Mouse (Mus musculus) testis, adult 2 months (tissue): Measurements from ENCODE around the gene Zc3h7b. TPM values are rescaled to one million over a fixed set of nuclear protein-coding genes. Genes with fewer than 3 reads are reported as not detected.

ENCODE experiments used
- H3K27ac ChIP-seq: fragments of 200-500 bp; 2 replicates; pipeline ENCODE4 v1.5.1; 2012; ENCODE audit warnings: low read depth, low read length; ENCODE audit not compliant: control insufficient read depth, insufficient read depth
- H3K27me3 ChIP-seq: fragments of 200-500 bp; 2 replicates; pipeline ENCODE4 v1.6.1; 2012; ENCODE audit warnings: mild to moderate bottlenecking, low read length, moderate library complexity; ENCODE audit not compliant: control insufficient read depth, insufficient read depth
- H3K36me3 ChIP-seq: fragments of 200-500 bp; 2 replicates; pipeline ENCODE4 v1.6.1; 2012; ENCODE audit warnings: mild to moderate bottlenecking, low read length; ENCODE audit not compliant: control insufficient read depth, insufficient read depth
- H3K4me1 ChIP-seq: fragments of 200-500 bp; 2 replicates; pipeline ENCODE4 v1.6.1; 2012; ENCODE audit warnings: low read length; ENCODE audit not compliant: control insufficient read depth, insufficient read depth
- H3K4me3 ChIP-seq: fragments of 200-500 bp; 2 replicates; pipeline ENCODE4 v1.5.1; 2012; ENCODE audit warnings: low read depth, mild to moderate bottlenecking, low read length, moderate library complexity, mixed read lengths; ENCODE audit not compliant: control insufficient read depth
- CTCF ChIP-seq: fragments of 200-500 bp; IDR thresholded peaks from 2 replicates; pipeline ENCODE4 v1.5.1; 2012; ENCODE audit warnings: low read depth, mild to moderate bottlenecking, inconsistent platforms, low read length, moderate library complexity; ENCODE audit not compliant: control insufficient read depth, insufficient read depth, insufficient replicate concordance
- POLR2A ChIP-seq: fragments of 200-500 bp; IDR thresholded peaks from 2 replicates; pipeline ENCODE4 v1.6.1; 2012; ENCODE audit warnings: low read depth, mild to moderate bottlenecking, inconsistent platforms, low read length, moderate library complexity; ENCODE audit not compliant: control insufficient read depth
- polyA plus RNA-seq: library from polyadenylated mRNA; depleted of rRNA; stranded (reverse); fragments of >200 nt; gene quantifications from 2 replicates; pipeline ENCODE4 v1.2.3, GENCODE M21; 2012

Zc3h7b gene
- polyA plus RNA-seq, 1 experiment = 26.3 TPM

DNA sequence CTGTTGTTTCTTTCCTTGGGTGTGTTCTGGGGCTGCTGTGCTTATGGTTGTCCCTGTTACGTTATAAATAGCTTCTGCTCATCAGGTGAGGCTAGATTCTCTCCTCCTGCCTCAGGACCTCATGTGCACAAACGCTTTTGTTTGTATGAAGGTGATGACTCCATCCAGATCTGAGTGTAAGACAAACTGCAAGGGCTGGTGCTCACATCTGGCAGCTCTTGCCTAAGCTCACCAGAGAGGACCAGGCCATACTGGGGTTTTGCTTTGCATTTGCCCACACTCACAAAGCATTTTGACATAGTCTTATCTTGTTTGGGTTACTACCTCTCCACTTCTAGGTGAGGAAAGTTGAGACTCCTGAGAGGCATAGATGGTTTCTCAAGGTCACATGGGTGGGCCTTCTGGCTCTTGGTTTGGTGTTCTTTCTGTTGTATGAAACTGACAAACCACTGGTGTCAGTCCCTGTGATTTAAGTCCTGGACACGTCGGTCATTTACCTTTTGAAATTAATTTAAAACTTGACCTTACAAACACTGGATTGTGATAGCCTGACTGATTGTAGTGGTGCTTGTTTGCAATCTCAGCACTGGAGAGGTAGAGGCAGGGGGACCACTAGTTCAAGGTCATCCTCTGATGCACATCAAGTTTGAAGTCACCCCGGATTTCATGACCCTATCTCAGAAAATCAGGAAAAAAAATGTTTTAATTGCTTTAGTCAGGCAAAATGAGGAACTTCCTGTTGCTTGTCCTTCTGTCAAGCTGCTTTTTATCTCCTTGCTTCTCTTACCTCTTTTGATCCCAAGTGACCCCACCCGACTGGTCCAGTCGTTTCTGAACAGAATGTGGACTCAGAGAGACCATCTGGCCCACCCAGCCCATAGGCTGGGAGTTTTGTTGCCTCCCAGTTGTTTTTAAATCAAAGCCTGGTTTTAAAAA, 68.1 kb downstream of the Zc3h7b start:
- H3K4me1 ChIP-seq = peaks cover 15% of the 10 kb centered on the region
- H3K36me3 ChIP-seq = no peaks in the 10 kb centered on the region; the same call in none of the 2 replicates
- no peak overlapping the region for H3K4me3 ChIP-seq
- H3K27me3 ChIP-seq = no peaks in the 10 kb centered on the region
- H3K27ac ChIP-seq = no peak overlapping the region
- TF ChIP-seq POLR2A (no peak), CTCF (no peak)

DNA sequence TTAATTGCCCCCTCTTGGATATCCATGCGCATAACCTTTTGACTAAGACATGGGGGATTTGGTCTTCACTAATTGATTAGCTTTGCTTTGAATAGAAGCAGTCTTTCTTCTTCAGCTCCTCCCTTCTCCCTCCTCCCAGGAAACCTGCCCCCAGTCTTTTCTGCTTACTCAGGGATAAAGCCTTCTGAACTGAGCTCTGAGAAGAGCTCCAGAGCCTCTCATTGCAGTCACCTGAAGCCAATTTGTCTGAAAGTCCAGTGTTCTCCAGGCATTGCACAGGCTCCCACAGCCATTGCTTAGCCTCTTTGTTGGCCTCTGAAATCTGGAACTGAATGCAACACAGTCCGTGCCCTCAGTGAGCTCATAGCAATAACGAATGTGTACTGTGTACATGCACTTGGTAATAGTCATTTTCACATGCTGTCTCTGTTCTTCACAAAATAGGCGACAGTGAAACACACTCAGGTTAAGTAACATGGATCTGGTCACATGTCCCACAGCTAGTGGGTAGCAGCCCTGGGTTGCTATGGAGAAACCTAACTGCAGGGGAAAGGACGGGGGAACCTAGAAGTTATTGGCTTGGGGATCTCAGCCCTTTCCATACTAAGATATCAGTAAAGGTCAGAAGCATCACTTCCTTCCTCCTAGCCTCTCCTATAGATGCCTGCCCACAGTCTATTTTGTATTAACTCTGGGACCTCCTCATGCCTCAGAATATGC, 69.3 kb downstream of the Zc3h7b start:
- Histone ChIP-seq H3K27ac (no peak overlapping the region), H3K27me3 (no peaks in the 10 kb centered on the region), H3K4me3 (no peak overlapping the region), H3K36me3 (no peaks in the 10 kb centered on the region; the same call in none of the 2 replicates), H3K4me1 (peaks cover 15% of the 10 kb centered on the region)
- TF ChIP-seq CTCF = no peak

DNA sequence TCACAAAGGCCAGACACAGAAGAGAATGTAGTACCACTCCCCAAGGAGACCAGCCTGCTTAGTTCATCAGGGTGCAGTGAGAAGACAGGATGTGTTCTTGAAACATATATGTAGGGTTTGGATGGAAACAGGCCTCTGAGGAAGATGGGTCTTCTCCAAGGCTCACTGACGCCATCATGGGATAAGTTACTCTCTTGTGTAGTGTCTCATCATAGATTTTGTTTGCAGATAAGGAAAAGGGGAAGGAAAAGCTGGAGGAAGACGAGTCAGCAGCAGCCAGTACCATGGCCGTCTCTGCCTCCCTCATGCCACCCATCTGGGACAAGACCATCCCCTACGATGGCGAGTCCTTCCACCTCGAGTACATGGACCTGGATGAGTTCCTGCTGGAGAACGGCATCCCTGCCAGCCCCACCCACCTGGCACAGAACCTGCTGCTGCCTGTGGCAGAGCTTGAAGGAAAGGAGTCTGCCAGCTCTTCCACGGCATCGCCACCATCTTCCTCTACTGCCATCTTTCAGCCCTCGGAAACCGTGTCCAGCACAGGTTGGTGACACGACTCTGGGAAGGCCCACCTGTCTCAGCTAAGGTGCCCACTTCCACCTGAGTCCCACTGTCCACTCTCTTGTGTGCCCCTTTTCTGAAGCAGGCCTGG, 70.0 kb downstream of the Zc3h7b start:
- Histone ChIP-seq H3K27me3 (no peaks in the 10 kb centered on the region), H3K4me3 (no peak overlapping the region), H3K36me3 (no peaks in the 10 kb centered on the region; the same call in none of the 2 replicates), H3K4me1 (peaks cover 15% of the 10 kb centered on the region), H3K27ac (no peak overlapping the region)
- TF ChIP-seq CTCF (no peak), POLR2A (no peak)

- H3K36me3 ChIP-seq = peaks cover 2% of the 10 kb centered on the region
- no peak overlapping the region for H3K27ac ChIP-seq
- H3K27me3 ChIP-seq = no peaks in the 10 kb centered on the region
- H3K4me1 ChIP-seq = no peaks in the 10 kb centered on the region
- no peak overlapping the region for H3K4me3 ChIP-seq
- no peak for TF ChIP-seq CTCF
- TF ChIP-seq POLR2A = no peak
These were observed 73.5 kb downstream of the Zc3h7b start for GRCm38 (mm10) chr15:81818404-81818803.

- Histone ChIP-seq H3K27ac (no peak overlapping the region), H3K36me3 (peaks cover 5% of the 10 kb centered on the region), H3K4me3 (no peak overlapping the region), H3K4me1 (no peaks in the 10 kb centered on the region), H3K27me3 (no peaks in the 10 kb centered on the region)
- TF ChIP-seq POLR2A (no peak), CTCF (no peak)
These were observed 77.8 kb downstream of the Zc3h7b start for GRCm38 (mm10) chr15:81822631-81823030.

DNA sequence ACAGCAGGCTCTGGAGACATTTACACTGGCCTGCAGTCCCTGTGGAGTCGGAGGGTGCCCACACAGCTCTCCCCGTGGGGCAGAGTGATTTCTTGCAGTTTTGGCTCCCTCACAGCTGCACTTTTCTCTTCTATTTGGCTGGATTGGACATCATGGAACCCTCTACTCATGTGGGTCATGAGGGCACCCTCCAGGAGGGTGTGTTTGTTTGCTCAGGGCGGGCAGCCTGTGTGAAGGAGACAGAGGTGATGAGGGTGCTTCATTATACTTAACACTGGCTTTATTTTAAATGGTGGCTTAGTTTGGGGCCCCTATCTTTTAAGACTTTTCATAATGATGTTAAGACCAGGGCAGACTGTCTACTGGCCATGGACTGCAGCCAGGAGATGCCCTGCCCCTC, 80.0 kb downstream of the Zc3h7b start:
- Histone ChIP-seq H3K36me3 (peaks cover 5% of the 10 kb centered on the region), H3K27ac (no peak overlapping the region), H3K27me3 (no peaks in the 10 kb centered on the region), H3K4me1 (no peaks in the 10 kb centered on the region), H3K4me3 (peak overlapping the region; percentile 36; the same call in 1 of the 2 replicates)
- no peak for TF ChIP-seq CTCF
- no peak for TF ChIP-seq POLR2A
